Mouse (Mus musculus) forebrain, postnatal 0 days (tissue): ENCODE measurements at regions not wholly inside any gene's neighbourhood (a gene's known extent, or its start where the extent isn't known, plus 50 kb on each side); places are given as distances from the start of the nearest gene placed in this dataset.
A peak's percentile ranks its signal among the peaks of the same experiment; 100 is the strongest.

Experiments used
- ATAC-seq: fragments of 200-750 bp; cut with Nextera tagmentation; 2 replicates; pipeline ENCODE4 v1.8.0; 2017; ENCODE audit warnings: mild to moderate bottlenecking, moderate library complexity
- DNase-seq: peaks from one replicate; pipeline ENCODE4 v3.0.0-alpha.2; 2015
- H3K27ac ChIP-seq: fragments of 300-500 bp; sonication (generic); 2 replicates; pipeline ENCODE4 v1.5.1; 2014; ENCODE audit warnings: low read depth, mild to moderate bottlenecking, antibody characterized with exemption, low read length, moderate library complexity, mixed read lengths
- H3K27me3 ChIP-seq: fragments of 300-500 bp; sonication (generic); 2 replicates; pipeline ENCODE4 v1.6.1; 2014; ENCODE audit warnings: mild to moderate bottlenecking, low read length, mixed read lengths; ENCODE audit not compliant: insufficient read depth
- H3K36me3 ChIP-seq: fragments of 300-500 bp; sonication (generic); 2 replicates; pipeline ENCODE4 v1.6.1; 2014; ENCODE audit warnings: mild to moderate bottlenecking, moderate library complexity; ENCODE audit not compliant: insufficient read depth
- H3K4me1 ChIP-seq: fragments of 300-500 bp; sonication (generic); 2 replicates; pipeline ENCODE4 v1.6.1; 2014; ENCODE audit warnings: antibody characterized with exemption; ENCODE audit not compliant: insufficient read depth
- H3K4me2 ChIP-seq: fragments of 300-500 bp; sonication (generic); 2 replicates; pipeline ENCODE4 v1.6.1; 2014; ENCODE audit warnings: low read depth, mild to moderate bottlenecking, moderate library complexity
- H3K4me3 ChIP-seq: fragments of 300-500 bp; sonication (generic); 2 replicates; pipeline ENCODE4 v1.5.1; 2014; ENCODE audit warnings: low read depth, low read length, mixed read lengths
- H3K9ac ChIP-seq: fragments of 300-500 bp; sonication (generic); 2 replicates; pipeline ENCODE4 v1.6.1; 2014; ENCODE audit warnings: mild to moderate bottlenecking
- H3K9me3 ChIP-seq: fragments of 300-500 bp; sonication (generic); 2 replicates; pipeline ENCODE4 v1.6.1; 2016; ENCODE audit warnings: low read length
- CTCF ChIP-seq: sonication (generic); IDR thresholded peaks from 2 replicates; pipeline ENCODE4 v1.5.1; 2016; ENCODE audit warnings: antibody characterized with exemption, control low read depth, low read depth
- WGBS: fragments of 180-500 bp; shearing (Covaris S2); extraction: QIAGEN DNeasy Blood & Tissue Kit; methylation state at CpG from one replicate; pipeline ENCODE4 v1.1.7; 2014; 5-methylcytosine and 5-hydroxymethylcytosine counted together

- no peak overlapping the region for H3K27ac ChIP-seq
- DNase-seq (no peak), ATAC-seq (no peak)
- no peak for TF ChIP-seq CTCF
- no peak overlapping the region for H3K4me2 ChIP-seq
- WGBS = 89% methylated on average over 10 of the region's 10 CpGs
- no peaks in the 10 kb centered on the region for H3K27me3 ChIP-seq
- no peaks in the 10 kb centered on the region for H3K36me3 ChIP-seq
- no peaks in the 10 kb centered on the region for H3K4me1 ChIP-seq
- no peaks in the 10 kb centered on the region for H3K9me3 ChIP-seq
- no peak overlapping the region for H3K4me3 ChIP-seq
- H3K9ac ChIP-seq = no peak overlapping the region
Observed at GRCm38 (mm10) chr15:7493126-7493669, 95.0 kb upstream of the Egflam start.

GRCm38 (mm10) chr15:7497852-7498251 is 99.7 kb upstream of the Egflam start:
- Histone ChIP-seq H3K4me2 (no peak overlapping the region), H3K4me3 (no peak overlapping the region), H3K9ac (no peak overlapping the region), H3K9me3 (no peaks in the 10 kb centered on the region), H3K27ac (no peak overlapping the region), H3K36me3 (no peaks in the 10 kb centered on the region), H3K27me3 (no peaks in the 10 kb centered on the region), H3K4me1 (no peaks in the 10 kb centered on the region)
- TF ChIP-seq CTCF = no peak
- DNase-seq (no peak), ATAC-seq (no peak)
- 91% methylated on average over 4 of the region's 4 CpGs for WGBS

- Histone ChIP-seq H3K36me3 (no peaks in the 10 kb centered on the region), H3K4me3 (no peak overlapping the region), H3K27ac (no peak overlapping the region), H3K4me2 (no peak overlapping the region), H3K4me1 (no peaks in the 10 kb centered on the region), H3K27me3 (no peaks in the 10 kb centered on the region), H3K9me3 (no peaks in the 10 kb centered on the region), H3K9ac (no peak overlapping the region)
- 42% methylated on average over 8 of the region's 8 CpGs for WGBS
- ATAC-seq = peak; percentile 34; the same call in 1 of the 2 replicates
- TF ChIP-seq CTCF = no peak
- peak; percentile 3 for DNase-seq
Observed at GRCm38 (mm10) chr15:7508535-7508934, 110.3 kb upstream of the Egflam start.

DNA sequence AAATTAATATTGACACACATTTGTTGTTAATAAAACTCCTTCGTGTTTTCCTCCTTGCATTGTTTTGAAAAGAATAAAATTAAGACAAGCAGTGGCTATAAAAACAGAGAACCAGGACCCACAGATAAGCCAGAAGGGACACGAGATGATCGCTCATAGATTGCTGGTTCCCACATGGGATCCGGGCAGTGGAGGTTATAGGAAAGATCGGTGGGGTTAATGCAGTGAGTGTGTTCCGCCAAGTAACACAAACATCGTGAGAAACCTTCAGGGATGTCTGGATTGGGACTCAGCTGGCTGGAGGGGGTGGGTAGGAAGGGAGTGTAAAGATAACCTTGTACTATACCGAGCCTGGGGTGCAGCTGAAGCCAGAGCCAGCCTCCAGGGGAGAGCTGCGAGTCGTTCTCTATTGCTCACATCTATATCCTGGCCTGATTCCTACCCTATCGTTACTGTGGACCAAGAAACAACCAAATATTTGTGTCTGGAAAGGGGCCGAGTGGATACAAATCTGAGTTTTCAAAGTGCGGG is 116.6 kb upstream of the Egflam start:
- no peaks in the 10 kb centered on the region for H3K4me1 ChIP-seq
- ATAC-seq (no peak), DNase-seq (no peak)
- no peak for TF ChIP-seq CTCF
- no peak overlapping the region for H3K4me3 ChIP-seq
- H3K9me3 ChIP-seq = no peaks in the 10 kb centered on the region
- H3K9ac ChIP-seq = no peak overlapping the region
- WGBS = 87% methylated on average over 13 of the region's 13 CpGs
- no peaks in the 10 kb centered on the region for H3K27me3 ChIP-seq
- no peak overlapping the region for H3K4me2 ChIP-seq
- H3K27ac ChIP-seq = no peak overlapping the region
- H3K36me3 ChIP-seq = no peaks in the 10 kb centered on the region

GRCm38 (mm10) chr15:7521611-7522010 is 123.4 kb upstream of the Egflam start:
- Histone ChIP-seq H3K36me3 (no peaks in the 10 kb centered on the region), H3K9me3 (no peaks in the 10 kb centered on the region), H3K27ac (no peak overlapping the region), H3K27me3 (no peaks in the 10 kb centered on the region), H3K4me2 (no peak overlapping the region), H3K4me3 (no peak overlapping the region), H3K9ac (no peak overlapping the region), H3K4me1 (no peaks in the 10 kb centered on the region)
- DNase-seq = no peak
- 81% methylated on average over 9 of the region's 9 CpGs for WGBS
- no peak for ATAC-seq
- TF ChIP-seq CTCF = no peak

DNA sequence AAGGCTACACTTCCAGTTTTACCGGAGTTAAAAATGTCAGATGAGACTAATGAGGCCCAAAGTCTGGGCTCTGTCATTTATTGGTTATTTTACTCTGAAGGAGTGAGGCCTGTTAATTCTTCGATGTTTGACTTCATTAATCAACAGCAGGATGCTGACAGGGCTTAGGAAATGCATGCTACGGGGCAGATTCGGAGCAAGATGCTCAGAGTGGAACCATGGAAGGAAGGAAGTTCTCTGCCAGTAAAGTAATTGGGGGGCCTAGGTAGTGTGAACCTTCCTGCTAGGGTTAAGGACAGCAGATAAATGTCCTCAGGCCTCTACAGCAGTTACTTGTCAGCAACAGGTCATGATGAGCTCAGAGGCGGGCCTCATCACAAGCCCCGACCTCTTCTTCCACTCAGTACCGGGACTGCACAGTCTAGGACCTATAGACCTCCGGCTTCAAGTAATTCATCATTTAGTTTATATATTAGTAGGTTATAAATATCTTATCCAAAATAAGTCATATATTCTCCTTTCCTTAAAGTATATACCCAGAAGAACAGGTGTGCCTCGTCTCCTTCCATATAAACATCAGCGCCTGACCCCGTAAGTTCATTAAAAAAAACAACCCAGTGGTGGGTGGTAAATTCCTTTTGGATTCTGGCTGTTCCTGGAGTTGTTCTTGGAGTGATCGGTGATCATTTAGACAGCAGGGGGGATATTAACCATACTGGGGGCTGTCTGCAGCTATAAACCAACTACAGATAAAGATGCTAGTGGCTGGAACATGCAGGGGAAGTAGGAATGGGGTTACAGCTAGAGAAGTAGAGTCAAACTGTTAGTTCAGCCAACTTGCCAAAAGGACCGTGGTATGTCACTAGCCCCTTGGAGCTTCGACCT is 124.9 kb upstream of the Egflam start:
- no peak overlapping the region for H3K27ac ChIP-seq
- H3K27me3 ChIP-seq = no peaks in the 10 kb centered on the region
- H3K4me2 ChIP-seq = no peak overlapping the region
- no peaks in the 10 kb centered on the region for H3K9me3 ChIP-seq
- no peak overlapping the region for H3K9ac ChIP-seq
- H3K36me3 ChIP-seq = no peaks in the 10 kb centered on the region
- no peak overlapping the region for H3K4me3 ChIP-seq
- ATAC-seq (no peak), DNase-seq (no peak)
- no peaks in the 10 kb centered on the region for H3K4me1 ChIP-seq
- no peak for TF ChIP-seq CTCF
- 87% methylated on average over 14 of the region's 14 CpGs for WGBS

- DNase-seq (no peak), ATAC-seq (no peak)
- no peak overlapping the region for H3K4me3 ChIP-seq
- WGBS = 18% methylated on average over 5 of the region's 5 CpGs
- H3K9ac ChIP-seq = no peak overlapping the region
- no peak overlapping the region for H3K4me2 ChIP-seq
- no peaks in the 10 kb centered on the region for H3K4me1 ChIP-seq
- no peaks in the 10 kb centered on the region for H3K36me3 ChIP-seq
- no peaks in the 10 kb centered on the region for H3K27me3 ChIP-seq
- TF ChIP-seq CTCF = no peak
- H3K27ac ChIP-seq = no peak overlapping the region
- H3K9me3 ChIP-seq = no peaks in the 10 kb centered on the region
Observed at GRCm38 (mm10) chr15:7530959-7531588, 132.9 kb upstream of the Egflam start.
